In genomic region chr10:15310650-15311049, GRCm38 (mm10) we compare ENCODE assay signal across 1 mouse cellular context.
TF ChIP-seq lines count a peak whose summit lies in the region.

No protein-coding gene starts in this region.

TF ChIP-seq in MEL, 35 proteins besides CTCF, POLR2A, EP300 and RAD21 (continued from another document):
- TF ChIP-seq HCFC1 (IDR thresholded peaks at IDR 0.05; ENCODE audit: low read depth, low read length) (no peak), ZMIZ1 (IDR thresholded peaks at IDR 0.05; ENCODE audit: low read depth, low read length) (no peak), RCOR1 (IDR thresholded peaks at IDR 0.05; ENCODE audit: low read depth, low read length) (no peak)
TF ChIP-seq in MEL: peak in this region for 4.
